Mouse (Mus musculus): ENCODE measurements around the gene Gm49355. TPM values are rescaled to one million over a fixed set of nuclear protein-coding genes. Genes with fewer than 3 reads are reported as not detected.

Gene Gm49355
- total RNA-seq, 4 experiments from 2014 or later = 0.16 to 0.25 (median 0.17) TPM

DNA sequence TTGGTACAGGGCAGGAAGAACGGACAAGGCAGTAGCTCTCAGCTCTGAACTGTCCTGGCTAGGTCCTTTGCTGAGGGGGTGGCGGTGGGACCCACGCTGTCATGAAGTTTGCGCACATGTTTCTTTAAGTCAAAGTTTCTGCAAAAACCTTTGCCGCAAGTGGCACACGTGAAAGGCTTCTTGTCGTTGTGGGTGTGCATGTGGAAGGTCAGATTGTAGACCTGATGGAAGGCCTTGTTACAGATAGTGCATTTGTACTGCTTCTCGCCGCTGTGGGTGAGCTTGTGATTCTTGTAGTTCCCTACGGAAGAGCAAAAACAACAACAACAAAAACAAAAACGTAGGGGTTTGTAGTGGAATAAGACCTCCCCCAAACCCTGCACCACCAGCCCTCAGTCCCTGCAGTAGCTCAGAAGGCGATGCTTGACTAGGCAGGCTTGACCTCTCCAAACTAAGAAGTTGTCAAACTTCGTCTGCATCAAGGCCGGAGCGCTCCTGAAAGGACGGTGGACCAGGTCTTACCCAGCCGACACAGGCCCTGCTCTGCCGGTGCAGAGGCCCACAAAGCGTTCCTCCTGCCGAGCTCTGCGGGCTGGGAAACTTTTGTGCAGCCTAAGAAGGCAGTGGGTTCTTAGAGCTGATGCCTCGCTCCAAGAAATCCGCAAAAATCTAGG, 58.8 kb downstream of the Gm49355 start:
- DNase-seq (ENCODE audit: low spot score in 2 of 2) = no peak

DNA sequence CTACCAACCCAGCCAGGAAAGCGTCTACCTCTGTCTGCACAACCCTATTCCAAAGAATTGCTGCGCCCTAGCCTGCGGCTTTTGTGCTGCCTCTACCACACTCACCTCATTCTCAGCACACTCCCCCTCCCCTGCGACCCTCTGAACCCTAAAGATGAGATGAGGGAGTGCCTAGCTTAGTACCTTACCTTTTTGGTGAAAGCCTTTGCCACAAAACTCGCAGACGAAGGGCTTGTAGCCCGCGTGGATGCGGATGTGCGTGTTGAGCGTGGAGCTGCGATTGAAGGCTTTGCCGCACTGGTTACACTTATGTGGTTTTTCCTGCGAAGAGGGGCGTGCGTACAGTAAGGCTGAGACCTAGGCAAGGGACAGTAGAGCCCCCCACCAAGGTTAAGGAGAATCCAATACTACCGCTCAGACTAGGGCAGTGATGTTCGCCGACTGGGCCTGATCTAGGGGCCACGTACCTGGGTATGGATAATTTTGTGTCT, 59.7 kb downstream of the Gm49355 start:
- DNase-seq (ENCODE audit: low spot score in 2 of 2) = no peak

DNA sequence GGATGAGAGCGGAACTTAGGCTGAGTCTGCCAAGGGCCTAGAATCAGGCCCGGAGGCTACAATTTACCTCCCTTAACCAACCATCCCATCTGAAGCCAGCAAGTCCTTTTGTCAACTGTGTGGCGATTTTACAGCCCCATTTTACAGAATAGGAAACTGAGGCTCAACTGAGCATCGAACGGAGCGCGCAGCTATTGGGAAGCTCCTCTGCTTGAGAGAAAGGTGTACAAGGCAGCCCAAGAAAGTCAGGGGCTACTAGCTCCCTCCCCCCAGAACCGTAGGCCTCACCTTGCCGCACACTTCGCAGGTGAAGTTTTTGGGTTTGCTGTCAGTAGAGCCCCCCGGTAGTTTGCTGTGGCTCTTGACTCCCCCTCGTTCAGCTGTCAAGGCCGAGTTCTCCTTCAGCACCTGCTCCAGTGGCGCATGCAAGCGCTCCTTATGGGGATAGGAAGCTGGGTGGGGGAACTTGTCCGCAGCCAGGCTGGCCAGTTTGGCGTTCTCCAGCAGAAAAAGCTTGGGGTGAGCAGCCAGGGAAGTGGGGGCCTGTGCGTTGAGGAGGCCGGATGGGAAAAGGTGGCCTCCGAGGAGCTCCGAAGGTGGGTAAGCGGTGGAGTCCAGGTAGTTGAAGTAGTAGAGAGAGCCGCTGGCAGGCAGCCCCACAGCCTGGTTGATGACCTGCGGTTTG, 60.4 kb downstream of the Gm49355 start:
- DNase-seq (ENCODE audit: low spot score in 2 of 2) = no peak

DNA sequence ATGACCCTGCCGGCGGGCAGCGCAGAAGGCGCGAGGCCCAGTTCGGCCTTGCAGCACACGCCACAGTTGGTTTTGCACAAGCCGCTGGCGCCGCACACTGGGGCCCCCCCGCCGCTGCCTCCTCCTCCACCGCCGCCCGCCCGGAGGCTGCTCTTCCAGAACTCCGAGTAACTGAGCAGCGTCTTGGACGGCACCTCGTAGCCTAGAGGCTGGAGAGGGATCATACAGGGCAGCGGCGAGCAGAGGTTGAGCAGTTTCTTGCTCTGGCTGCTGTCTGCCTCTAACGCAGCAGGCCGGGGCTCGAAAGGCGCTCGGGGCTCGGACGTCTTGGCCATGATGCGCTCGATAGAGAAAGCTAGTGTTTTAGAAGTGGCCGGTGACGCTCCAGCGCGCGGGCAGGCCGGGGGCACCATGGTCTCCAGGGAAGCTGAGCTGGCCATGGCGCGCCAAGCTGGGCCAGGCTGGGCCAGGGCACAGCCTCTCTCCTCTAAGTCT, 61.0 kb downstream of the Gm49355 start:
- peak in 1 of 2 experiments; percentile 32 for DNase-seq (ENCODE audit: low spot score in 2 of 2)

DNA sequence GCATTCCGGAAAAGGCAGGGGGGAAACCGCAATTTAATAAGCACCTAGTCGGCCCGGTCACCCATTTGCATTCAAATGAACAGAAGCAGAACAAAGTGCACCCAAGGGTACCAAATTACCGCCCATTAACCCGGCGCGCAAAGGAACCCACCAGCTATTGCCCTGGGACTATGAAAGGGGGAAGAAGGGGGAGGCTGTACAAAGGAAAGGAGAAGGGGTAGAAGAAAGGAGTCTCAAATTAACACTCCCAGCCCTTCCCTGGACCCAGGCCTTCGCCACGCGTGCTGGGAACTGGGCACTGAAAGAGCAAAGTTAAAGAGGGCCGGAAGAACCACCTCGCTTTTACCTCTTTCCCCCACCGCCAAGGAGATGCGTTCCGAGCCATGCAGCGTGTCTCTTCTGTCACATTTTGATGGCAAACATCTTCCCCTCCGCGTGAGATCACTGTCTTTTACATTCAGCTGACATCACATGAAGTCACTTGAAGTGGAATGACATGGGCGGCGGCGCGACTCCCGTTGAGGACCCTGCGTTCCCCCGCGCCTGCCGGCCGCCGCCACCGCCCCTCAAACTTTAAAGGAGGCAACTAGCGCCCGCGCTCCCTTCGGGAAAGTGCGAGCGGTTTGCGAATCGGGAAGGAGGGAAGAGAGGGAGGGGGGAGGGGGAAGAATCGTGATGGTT, 61.6 kb downstream of the Gm49355 start:
- DNase-seq (ENCODE audit: low spot score in 2 of 2) = peak in 1 of 2 experiments; percentile 39

DNA sequence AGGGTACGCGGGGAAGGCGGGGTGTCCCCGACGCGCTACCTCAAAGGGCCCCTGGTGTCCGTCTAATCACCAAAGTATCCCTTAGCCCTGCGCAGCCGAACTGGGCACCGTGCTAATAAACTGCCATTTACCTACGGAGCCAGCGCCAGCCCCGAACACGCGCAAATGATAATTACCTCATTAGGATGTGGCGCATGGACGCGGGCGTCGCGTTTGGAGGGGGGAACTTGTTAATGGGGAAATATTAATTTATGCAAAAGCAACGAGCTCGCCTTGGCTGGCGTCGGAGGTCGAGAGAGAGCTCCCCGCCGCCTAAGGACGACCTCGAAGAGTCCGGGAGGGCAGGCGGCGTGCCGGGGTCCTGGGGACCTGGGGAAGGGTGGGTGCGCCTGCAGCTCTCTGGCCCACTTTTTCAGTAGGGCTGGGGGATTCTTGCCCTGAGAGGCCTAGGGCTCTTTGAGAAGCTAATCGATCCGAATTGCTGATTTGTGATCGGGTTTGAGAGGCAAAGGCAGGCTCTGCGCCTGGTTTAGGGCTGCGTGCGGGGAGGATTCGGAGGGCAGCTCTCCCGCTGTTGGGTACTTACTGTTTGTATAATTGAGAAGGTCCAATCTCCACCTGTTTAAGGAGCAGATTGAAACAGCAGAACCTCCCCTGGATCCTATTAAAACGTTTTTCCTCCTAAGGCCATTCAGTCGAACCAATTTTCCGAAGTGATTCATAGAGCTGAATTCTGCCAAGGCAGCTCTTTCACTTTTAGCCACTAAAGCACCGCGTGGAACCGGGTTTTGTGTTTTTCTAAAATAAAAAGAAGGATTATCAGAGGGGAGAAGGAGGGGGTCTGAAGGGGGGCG, 62.5 kb downstream of the Gm49355 start:
- peak in 1 of 2 experiments; percentile 53 for DNase-seq (ENCODE audit: low spot score in 2 of 2)

DNA sequence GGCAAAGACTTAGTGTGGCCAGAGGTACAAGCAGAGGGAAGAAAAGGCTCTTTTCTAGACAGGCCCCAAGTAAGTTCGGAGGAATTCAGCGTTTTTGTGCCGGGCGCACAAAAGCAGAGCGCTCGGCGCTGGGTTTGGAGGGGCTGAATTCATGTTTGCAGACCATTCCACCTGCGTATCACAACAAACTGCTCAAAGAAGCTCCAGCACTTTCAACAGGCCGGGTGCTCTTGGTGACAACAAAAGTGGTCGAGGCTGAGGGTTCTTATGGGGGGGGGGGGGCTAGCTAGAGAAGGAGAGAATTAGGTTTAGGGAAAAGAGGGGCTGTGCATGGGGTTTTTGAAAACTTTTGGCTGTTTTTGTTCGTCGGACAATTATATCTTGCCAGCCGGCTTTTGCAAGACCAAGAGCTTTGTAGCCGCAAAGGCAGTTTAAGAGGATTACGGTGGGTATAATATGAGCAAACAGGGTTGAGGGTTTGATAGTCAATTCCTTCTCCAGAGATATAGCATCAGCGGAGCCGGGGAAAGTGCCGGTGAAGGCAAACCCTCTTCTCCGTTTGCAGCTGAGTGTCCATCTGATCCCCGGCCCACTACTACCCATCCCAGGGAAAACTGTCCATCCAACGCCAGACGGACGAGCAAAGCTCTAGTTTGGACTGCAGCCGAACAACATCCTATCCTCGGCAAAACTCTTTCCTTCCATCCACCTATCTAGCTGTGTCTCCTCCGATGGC, 63.3 kb downstream of the Gm49355 start:
- DNase-seq (ENCODE audit: low spot score in 2 of 2) = no peak

DNA sequence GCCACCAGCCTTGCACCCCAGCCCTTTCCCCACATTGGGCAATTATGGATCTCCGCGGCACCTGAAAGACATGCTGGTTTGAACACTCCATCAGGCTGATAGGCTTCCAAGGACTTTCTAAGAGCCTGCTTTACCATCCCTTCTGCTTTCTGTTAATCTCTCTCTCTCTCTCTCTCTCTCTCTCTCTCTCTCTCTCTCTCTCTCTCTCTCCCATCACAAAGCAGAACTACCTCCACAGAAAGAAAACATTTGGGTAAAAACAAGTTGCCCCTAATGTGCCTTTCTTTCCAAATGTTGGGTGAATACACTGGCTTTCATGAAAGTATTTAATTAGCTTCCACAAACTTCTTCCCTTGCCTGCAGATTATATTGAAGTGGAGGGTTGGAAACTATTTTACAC, 64.3 kb downstream of the Gm49355 start, which contains the start of gene Fezf2:
TSS of gene Fezf2 (minus strand) at position 101 of the 400 bp plus-strand sequence.
- no peak for DNase-seq (ENCODE audit: low spot score in 2 of 2)

DNA sequence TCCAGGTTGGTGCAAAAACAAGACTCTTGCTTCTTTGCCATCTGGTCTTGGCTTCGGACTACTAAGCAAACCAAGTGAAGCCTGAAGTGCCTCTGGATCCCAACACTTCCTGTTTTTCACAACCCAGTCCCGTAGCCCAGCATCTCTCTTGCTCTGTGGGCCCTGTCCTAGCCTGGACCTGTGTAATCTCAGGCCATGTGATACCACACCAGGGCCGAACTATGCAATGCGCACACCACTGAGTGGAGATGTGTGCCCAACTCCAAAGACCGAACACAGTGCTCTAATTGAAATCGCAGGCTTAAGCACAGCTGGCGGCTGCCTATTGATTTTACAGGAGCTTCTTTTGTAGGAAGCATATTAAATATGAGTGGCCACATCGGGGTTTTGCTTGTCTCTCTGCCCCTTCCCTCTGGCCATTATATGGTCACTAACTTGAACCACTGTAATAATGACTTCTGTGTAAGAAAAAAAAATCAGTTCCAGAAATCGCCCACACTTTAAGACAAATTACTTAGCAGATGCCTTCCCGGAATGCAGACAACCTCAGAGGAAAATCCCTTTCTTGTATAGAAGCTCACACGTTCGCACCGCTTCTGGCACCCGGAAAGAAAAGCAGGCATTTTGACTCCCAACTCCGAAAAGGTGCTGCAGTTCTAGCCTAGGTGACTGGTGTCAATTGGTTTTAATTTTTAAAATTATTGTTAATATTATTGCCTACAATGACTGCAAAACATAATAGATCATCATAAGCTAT, 65.7 kb downstream of the Gm49355 start:
- DNase-seq (ENCODE audit: low spot score in 2 of 2) = no peak

DNA sequence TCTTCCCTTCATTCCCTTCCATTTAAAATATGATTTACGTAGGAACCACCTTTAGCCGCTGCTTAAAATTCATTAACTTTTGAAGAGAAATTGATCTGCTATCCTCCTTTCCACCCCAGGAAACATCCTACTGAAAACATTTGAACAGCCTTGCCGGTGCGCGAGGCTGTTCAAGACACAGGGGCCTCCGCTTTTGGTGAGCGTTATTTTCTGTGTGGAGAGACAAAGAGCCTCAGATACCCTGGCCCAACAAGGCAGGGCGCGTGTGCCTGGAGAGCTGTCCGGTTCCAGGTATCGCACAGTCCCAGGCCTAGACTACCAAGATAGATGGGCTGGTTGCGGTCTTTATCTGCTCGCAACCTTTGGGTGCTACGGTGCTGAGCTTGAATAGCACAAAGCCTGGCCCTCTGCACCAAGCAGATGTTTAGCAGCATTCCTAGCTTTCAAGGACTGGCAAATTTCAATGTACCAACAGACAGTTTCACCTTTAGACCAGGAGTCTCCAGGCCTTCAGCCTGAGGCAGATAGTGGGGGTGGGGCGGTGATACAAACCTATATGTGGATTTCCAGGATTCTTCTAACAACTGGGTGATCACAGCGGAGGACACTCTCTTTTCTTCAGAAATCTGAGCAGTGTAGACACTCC, 66.6 kb downstream of the Gm49355 start:
- no peak for DNase-seq (ENCODE audit: low spot score in 2 of 2)

Other genes starting within 250 kb of the Gm49355 start
- gene 3830406C13Rik, start 197 bp downstream of the Gm49355 start, total RNA-seq (2022) = 10 to 100 TPM; 29.4 to 37.0 (median 34.3) TPM
- 10 to 100 TPM; 36.7 to 51.9 (median 45.3) TPM for gene Fezf2, start 64.2 kb downstream of the Gm49355 start, total RNA-seq (2022)

All from layer of hippocampus, adult 8-10 months (tissue).